Mouse (Mus musculus) urinary bladder, adult 18-20 months (tissue): ENCODE measurements around the gene Eid2.

ENCODE experiments used
- DNase-seq, 2 experiments: peaks; one replicate each; pipeline ENCODE4 v3.0.0; 2022; ENCODE audit warnings: low spot score in 2 of 2, mixed read lengths in 2 of 2

The Eid2 gene

DNA sequence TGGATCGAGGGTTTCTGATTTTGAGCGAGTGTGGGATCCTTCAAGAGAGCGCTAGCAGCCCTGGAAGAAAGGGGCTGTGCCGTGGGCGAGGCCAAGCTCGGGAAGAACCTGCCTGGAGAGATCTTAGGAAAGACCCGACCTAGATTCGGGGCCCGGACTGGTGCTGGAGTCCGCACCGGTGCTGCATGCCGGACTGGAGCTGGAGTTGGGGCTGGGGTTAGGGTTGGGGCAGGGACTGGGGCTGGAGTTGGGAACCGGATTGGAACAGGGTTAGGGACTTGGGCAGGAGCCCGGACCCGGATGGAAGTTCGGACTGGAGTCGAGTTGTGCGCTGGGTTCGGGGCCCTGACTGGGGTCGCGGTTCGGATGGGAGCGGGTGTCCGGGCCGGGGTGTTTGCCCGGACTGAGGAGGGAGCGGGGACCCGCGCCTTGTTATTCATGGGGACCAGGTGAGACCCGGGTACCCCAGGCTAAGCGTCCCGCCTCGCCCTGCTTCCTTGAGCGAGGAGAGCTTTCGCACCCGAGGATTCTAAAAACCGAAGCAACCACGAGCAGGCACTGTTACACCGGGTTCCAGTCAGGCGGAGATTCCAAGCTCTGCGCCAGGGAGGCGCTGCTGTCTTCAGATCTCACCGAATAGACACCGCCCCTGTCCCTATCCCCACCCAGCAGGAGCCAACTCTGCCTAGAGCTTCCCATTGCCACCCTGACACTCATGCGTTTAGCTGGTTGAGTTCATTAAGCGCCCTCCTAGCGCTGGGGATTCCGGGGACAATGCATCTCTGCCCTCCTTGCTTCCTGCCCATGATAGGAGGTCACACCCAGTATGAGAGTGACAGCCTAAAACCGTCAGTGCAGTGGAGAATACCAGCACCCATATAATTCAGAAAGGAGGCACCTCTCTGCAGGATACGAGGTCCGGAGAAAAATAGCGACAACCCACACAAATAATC, 23.2 kb downstream of the Eid2 start, which contains the start of gene Selenov:
Selenov (minus strand) TSS at position 549 of the 953 bp plus-strand sequence.
- no peak for DNase-seq

DNA sequence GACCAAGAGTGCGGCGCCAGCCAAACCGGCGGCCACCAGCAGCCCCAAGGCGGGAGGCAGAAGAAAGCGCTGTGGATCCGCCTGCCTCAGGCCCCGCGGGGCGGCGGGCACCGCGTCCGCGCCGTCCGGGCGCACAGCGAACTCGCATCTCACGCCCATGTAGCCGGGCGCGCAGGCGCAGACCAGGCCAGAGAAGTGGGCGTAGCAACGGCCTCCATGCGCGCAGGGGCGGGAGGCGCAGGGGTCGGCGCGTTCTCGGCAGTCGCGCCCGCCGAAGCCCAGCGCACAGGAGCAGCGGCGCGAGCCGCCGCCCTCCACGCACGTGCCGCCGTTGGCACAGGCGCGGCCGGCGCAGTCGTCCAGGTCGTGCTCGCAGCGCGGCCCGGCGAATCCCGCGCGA, 26.8 kb downstream of the Eid2 start:
- peak; percentile 29 to 37 for DNase-seq

DNA sequence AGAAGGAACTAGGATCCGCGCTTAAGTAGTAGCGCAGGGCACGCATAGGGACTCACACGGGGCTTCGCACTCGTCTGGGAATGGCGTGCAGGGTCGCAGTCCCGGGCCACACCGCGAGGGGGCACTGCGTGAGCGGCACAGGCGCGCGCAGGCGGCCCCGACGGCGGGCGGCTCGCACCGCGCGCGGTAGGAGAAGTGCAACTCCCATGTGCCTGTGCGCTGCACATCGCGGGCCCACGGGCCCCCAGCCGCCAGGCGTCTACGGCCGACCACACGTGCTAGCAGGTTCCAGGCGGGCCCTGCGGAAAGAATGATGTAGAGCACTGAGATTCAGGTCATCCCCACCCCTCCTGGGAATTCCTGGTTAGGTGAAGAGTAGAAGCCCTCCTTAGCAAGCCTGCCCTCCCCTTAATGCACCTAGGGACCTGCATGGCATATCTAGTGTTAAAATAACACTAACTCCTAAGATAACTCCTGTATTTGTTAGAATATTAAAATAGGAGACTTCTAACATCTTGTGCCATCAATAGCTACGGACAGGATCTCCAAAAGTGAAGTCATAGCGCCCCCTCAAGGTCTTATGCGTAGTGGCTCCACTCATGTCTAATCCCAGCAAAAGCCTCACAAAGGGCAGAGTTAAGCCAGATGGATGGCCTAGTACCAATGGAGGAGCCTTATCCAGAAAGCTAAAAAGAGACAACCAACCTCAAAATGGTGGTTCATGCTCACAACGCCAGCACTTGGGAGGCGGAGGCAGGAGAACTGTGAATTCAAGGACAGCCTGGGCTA, 31.4 kb downstream of the Eid2 start:
- no peak for DNase-seq

DNA sequence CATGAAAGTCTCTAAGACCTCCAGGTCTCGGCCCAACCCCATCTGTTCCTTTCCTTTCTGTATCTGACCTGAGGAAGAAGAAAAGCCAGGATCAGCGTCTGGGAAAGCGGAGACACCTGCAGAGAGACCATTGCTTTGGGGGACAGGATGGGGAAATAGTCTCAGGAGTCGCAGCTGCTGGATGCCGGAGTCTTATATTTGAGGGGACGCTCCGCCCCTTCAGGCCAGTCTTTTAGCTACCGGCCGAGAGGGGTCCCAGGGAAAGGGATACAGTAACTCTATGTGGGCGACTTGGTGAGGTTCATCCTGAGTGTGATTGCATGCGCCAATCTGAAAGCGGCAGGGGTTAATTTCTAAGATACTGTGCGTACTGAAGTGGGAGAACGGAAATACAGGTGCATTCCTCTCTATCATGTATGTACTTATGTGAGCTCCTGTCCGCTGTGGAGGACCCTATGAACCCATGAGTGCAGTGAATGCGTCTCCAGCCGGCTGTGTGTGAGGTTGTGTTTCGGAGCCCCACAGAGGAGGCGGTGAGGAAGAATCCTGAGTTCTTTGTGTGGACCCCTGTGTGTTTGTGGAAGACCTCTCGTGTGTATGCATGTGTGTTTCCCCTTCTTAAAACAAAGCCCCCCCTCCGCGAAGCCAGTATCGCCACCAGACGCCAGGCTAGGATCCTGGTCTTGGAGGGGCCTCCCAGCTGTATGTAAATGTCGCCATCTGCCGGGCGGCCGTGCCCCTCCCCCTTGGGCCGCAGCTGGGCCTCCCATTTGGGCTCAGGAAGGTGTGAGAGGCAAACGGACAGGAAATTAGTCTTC, 34.1 kb downstream of the Eid2 start, which contains the start of gene Dll3:
Dll3 (minus strand) TSS at position 623 of the 818 bp plus-strand sequence.
- no peak for DNase-seq

DNA sequence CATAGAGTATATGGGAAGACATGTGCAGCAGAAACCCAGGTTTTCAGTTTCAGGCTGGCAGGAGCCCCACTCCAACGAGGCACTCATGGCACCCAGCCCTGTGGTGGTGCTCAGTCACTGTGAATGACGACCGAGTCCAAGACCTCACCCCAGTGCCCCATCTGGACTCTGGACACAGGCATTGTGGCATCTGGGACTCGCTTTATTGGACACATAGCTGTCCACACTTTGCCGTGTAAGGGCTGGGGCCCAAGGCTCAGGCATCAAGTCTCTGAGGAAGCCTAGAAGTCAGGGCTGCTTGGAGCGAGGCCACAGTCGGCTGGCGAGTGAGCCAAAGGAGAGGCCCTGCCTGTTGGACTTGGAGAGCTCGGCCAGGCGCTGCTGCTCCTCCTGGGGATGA, 38.0 kb downstream of the Eid2 start:
- DNase-seq = no peak

DNA sequence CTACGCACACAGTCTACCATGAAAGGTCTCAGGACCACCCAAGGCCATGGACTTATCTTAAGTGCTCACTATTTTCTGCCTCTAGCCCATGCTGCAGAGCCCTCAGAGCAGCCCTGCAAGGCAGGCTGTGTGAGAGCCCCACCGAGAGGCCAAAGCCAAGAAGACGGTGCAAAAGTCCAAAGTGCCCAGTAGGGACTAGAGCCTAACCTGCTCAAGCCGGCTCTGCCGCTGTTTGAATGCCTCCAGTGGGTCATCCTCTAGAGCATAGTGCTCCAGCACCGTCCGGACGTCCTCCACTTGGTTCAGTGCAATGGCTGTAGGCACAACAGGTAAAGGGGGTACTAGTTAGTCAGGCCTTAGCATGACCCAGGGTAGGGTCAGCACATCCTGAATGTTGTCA, 38.5 kb downstream of the Eid2 start:
- DNase-seq = no peak

DNA sequence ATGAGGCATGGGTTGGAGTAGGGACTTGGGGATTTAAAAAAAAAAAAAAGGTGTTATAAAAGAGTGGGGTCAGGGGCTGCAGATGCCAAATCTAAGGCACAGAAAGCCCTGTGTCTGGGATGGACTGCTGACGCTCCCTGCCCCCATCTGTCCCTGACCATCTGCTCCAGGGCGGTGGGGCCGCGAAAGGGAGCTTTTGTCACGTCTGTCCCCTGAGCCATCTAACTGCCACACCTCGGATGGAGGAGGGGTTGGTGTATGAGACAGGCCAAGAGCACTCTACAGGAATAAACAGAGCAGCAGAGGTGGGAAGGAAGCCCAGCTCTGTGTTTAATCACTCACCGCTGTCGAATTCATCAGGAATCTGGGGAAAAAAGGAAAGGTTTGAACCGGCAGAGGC, 42.1 kb downstream of the Eid2 start:
- DNase-seq = no peak

DNA sequence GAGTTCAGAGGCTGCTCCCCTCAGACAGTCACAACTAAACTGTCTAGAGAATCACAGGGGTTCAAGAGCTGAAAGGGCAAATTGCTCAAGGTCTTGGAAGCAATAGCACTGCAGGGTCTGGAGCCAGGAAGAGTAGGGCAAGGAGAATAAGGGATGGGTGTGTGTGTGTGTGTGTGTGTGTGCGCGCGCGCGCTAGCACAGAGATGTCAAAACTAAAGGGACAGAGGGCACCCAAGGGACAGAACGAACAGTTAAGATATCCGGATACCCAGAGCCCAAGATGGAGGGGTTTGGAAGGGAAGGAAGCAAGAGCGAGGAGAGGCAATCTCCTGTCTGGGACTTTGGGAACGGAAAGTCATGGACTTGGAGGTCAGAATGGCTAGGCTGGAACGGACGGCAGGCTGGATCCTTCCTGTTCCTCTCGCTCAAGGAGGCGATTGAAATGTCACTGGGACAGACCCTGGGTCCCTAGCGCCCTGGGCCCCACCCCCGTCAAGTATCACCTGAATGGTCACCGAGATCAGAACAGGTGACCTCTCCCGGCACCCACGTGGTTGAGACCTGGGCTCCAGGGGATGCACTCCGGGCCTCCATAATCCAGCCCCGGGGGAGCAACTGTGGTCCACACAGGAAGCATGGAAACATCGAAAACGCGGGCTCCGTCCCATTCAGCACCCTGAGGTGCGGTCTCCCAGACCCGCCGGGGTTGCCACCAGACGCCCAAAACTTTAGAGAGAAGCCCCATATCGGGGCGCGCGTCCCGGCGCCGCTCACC, 43.7 kb downstream of the Eid2 start:
- DNase-seq = peak in 1 of 2 experiments; percentile 7

DNA sequence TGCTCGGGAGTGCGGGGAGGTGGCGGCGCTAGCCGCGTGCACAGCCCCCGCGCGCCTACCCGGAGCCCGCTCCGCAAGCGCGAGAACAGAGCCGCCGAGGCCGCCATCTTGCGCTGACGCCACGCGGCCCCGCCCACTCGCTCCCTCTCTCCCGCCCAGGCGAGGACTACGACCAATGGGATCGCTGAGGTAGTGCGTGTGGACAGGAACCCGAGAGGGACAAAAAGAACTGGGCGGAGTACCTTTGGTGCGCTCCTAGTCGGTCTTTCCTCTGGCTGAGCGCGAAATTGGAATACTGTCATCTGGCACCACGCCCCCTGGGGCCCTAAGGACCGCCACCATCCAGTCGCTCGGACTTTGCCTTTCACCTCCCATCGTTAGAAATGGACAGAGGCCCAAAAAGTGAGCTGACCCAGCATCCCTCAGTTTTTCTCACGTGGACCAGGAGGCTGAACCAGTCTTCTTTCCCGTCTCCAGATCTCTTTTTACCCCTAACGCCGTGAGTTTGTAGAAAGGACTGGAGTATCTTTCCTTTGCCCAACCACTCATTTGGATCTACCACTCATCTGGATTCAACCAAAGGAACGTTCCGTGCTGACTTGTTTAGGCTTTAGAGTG, 44.4 kb downstream of the Eid2 start, which contains the start of gene Timm50:
Timm50 (minus strand) TSS at position 147 of the 618 bp plus-strand sequence.
- DNase-seq = peak; percentile 96 to 97

DNA sequence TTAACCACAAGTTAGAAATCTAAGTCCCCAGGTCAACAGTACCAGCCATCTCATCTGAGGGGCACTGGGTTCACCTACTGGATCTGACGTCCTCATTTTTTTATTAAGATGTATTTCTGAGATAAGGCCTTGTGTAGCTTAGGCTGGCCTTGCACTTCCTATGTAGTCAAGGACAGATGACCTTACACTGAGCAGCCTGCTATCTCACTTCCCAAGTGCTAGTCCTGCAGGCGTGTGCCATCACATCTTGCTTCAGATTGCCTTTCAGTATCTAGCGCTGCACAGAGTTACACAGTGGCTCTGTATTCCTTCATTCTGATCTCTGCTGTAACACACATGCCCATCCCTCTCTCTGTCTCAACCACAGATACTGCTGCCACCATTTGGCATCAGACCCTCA, 50.4 kb downstream of the Eid2 start:
- DNase-seq = no peak

DNA sequence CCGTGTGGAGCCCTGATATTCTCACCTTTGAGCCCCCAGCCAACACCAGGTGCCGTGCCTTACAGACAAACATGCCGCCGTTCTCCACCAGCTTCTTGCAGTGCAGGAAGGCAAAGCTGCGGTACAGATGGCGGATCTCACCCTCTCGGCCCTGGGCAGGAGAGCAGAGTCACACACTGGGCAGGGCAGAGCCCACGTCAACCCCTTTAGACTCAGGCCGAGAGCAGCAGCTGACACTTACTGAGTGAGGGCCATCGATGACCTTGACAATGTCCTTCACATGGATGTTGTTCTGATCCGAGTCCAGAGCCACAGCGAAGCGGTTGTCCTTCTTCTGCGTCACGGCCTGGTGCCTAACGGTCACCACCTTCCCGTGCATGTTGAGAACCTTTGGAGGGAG, 51.0 kb downstream of the Eid2 start:
- DNase-seq = no peak
